Mouse (Mus musculus) limb, embryonic 11.5 days (tissue): ENCODE data around the gene Ddx25. TPM values are rescaled to one million over a fixed set of nuclear protein-coding genes. Genes with fewer than 3 reads are reported as not detected.
A peak's percentile ranks its signal among the peaks of the same experiment; 100 is the strongest.

ENCODE experiments used
- ATAC-seq: fragments of 200-750 bp; cut with Nextera tagmentation; 2 replicates; pipeline ENCODE4 v1.8.0; 2017; ENCODE audit warnings: low read depth; ENCODE audit not compliant: insufficient number of reproducible peaks, low FRiP score, low TSS enrichment
- DNase-seq: peaks from one replicate; pipeline ENCODE4 v3.0.0-alpha.2; 2015; ENCODE audit warnings: low spot score
- H3K27ac ChIP-seq: fragments of 300-500 bp; sonication (generic); replicated peaks from 2 replicates; pipeline ENCODE4 v1.5.1; 2014; ENCODE audit warnings: low read depth, mild to moderate bottlenecking, low read length
- H3K27me3 ChIP-seq: fragments of 300-500 bp; sonication (generic); 2 replicates; pipeline ENCODE4 v1.6.1; 2014; ENCODE audit warnings: mild to moderate bottlenecking, low read length, mixed read lengths; ENCODE audit not compliant: control insufficient read depth, insufficient read depth
- H3K36me3 ChIP-seq: fragments of 300-500 bp; sonication (generic); 2 replicates; pipeline ENCODE4 v1.6.1; 2014; ENCODE audit warnings: mild to moderate bottlenecking, low read length, moderate library complexity, mixed read lengths; ENCODE audit not compliant: control insufficient read depth, insufficient read depth
- H3K4me1 ChIP-seq: fragments of 300-500 bp; sonication (generic); 2 replicates; pipeline ENCODE4 v1.6.1; 2014; ENCODE audit warnings: low read length, mixed read lengths; ENCODE audit not compliant: control insufficient read depth, insufficient read depth
- H3K4me2 ChIP-seq: fragments of 300-500 bp; sonication (generic); 2 replicates; pipeline ENCODE4 v1.6.1; 2014; ENCODE audit warnings: low read depth, mild to moderate bottlenecking, moderate library complexity; ENCODE audit not compliant: severe bottlenecking
- H3K4me3 ChIP-seq: fragments of 300-500 bp; sonication (generic); 2 replicates; pipeline ENCODE4 v1.5.1; 2014; ENCODE audit warnings: low read depth, low read length
- H3K9ac ChIP-seq: fragments of 300-500 bp; sonication (generic); 2 replicates; pipeline ENCODE4 v1.6.1; 2014; ENCODE audit warnings: mild to moderate bottlenecking, low read length
- H3K9me3 ChIP-seq: fragments of 300-500 bp; sonication (generic); 2 replicates; pipeline ENCODE4 v1.6.1; 2016; ENCODE audit warnings: low read length; ENCODE audit not compliant: control insufficient read depth
- whole genome bisulfite sequencing: fragments of 180-500 bp; shearing (Covaris S2); extraction: QIAGEN DNeasy Blood & Tissue Kit; methylation state at CpG from one replicate; pipeline ENCODE4 v1.1.7; 2014; 5-methylcytosine and 5-hydroxymethylcytosine counted together
- polyA plus RNA-seq: library from polyadenylated mRNA; unstranded; fragments of >200 nt; fragmentation: Nextera tagmentation; extraction: Ambion mirVana; gene quantifications from 2 replicates; pipeline ENCODE4 v1.2.1, GENCODE M21; 2014

Ddx25 gene
- polyA plus RNA-seq, 1 experiment from 2014 or later, result 4.6 TPM

- DNase-seq (no peak), ATAC-seq (no peak)
- 81% methylated on average over 6 of the region's 6 CpGs for WGBS
- no peaks in the 10 kb centered on the region for H3K9me3 ChIP-seq
- no peak overlapping the region for H3K4me3 ChIP-seq
- H3K36me3 ChIP-seq, result no peaks in the 10 kb centered on the region
- peaks cover 22% of the 10 kb centered on the region for H3K4me1 ChIP-seq
- H3K27ac ChIP-seq, result no peak overlapping the region
- no peaks in the 10 kb centered on the region for H3K27me3 ChIP-seq
- H3K4me2 ChIP-seq, result no peak overlapping the region
- H3K9ac ChIP-seq, result no peak overlapping the region
These were observed 37.5 kb downstream of the Ddx25 start for GRCm38 (mm10) chr9:35520631-35521348.

GRCm38 (mm10) chr9:35518169-35518568 is 40.2 kb downstream of the Ddx25 start, which contains the start of gene Gm1113:
Gene Gm1113, minus strand, starts transcription at chr9:35518269.
- Histone ChIP-seq H3K27me3 (no peaks in the 10 kb centered on the region), H3K9ac (no peak within 1 kb of the TSS), H3K9me3 (no peaks in the 10 kb centered on the region), H3K36me3 (no peaks in the 10 kb centered on the region), H3K4me2 (no peak within 1 kb of the TSS), H3K27ac (no peak within 1 kb of the TSS), H3K4me1 (peaks cover 8% of the 10 kb centered on the region), H3K4me3 (no peak within 1 kb of the TSS)
- WGBS, result 77% methylated on average over 3 of the region's 3 CpGs
- ATAC-seq (no peak), DNase-seq (no peak)

- Histone ChIP-seq H3K9ac (no peak overlapping the region), H3K36me3 (no peaks in the 10 kb centered on the region), H3K27ac (no peak overlapping the region), H3K27me3 (no peaks in the 10 kb centered on the region), H3K4me1 (peaks cover 3% of the 10 kb centered on the region; the same call in 1 of the 2 replicates), H3K4me2 (no peak overlapping the region), H3K4me3 (no peak overlapping the region), H3K9me3 (no peaks in the 10 kb centered on the region)
- ATAC-seq (no peak), DNase-seq (no peak)
- 93% methylated on average over 16 of the region's 16 CpGs for WGBS
These were observed 41.6 kb downstream of the Ddx25 start for GRCm38 (mm10) chr9:35516711-35517110.

GRCm38 (mm10) chr9:35516182-35516581 is 42.1 kb downstream of the Ddx25 start:
- ATAC-seq (no peak), DNase-seq (no peak)

GRCm38 (mm10) chr9:35513900-35514299 is 44.4 kb downstream of the Ddx25 start:
- Histone ChIP-seq H3K27ac (no peak overlapping the region), H3K27me3 (no peaks in the 10 kb centered on the region), H3K4me2 (no peak overlapping the region), H3K36me3 (no peaks in the 10 kb centered on the region), H3K9me3 (no peaks in the 10 kb centered on the region), H3K9ac (no peak overlapping the region), H3K4me1 (no peaks in the 10 kb centered on the region), H3K4me3 (no peak overlapping the region)
- DNase-seq, result no peak
- 82% methylated on average over 4 of the region's 4 CpGs for WGBS
- no peak for ATAC-seq

More at GRCm38 (mm10) chr9:35516182-35516581, 42.1 kb downstream of the Ddx25 start:
- H3K4me3 ChIP-seq, result no peak overlapping the region
- H3K27ac ChIP-seq, result no peak overlapping the region
- WGBS, result 88% methylated on average over 5 of the region's 5 CpGs
- no peak overlapping the region for H3K9ac ChIP-seq
- H3K36me3 ChIP-seq, result no peaks in the 10 kb centered on the region
- H3K4me1 ChIP-seq, result no peaks in the 10 kb centered on the region; the same call in 1 of the 2 replicates
- H3K27me3 ChIP-seq, result no peaks in the 10 kb centered on the region
- H3K9me3 ChIP-seq, result no peaks in the 10 kb centered on the region
- no peak overlapping the region for H3K4me2 ChIP-seq

GRCm38 (mm10) chr9:35508234-35508633 is 50.1 kb downstream of the Ddx25 start:
- no peak overlapping the region for H3K4me3 ChIP-seq
- no peak overlapping the region for H3K4me2 ChIP-seq
- H3K27me3 ChIP-seq, result no peaks in the 10 kb centered on the region
- no peaks in the 10 kb centered on the region for H3K9me3 ChIP-seq
- H3K36me3 ChIP-seq, result peaks cover 4% of the 10 kb centered on the region
- peaks cover 4% of the 10 kb centered on the region; the same call in 1 of the 2 replicates for H3K4me1 ChIP-seq
- peak; percentile 55 for DNase-seq
- WGBS, result 47% methylated on average over 8 of the region's 8 CpGs
- peak overlapping the region; percentile 38; the same call in 1 of the 2 replicates for H3K27ac ChIP-seq
- ATAC-seq, result peak; percentile 33; the same call in 1 of the 2 replicates
- H3K9ac ChIP-seq, result no peak overlapping the region

GRCm38 (mm10) chr9:35502361-35503000 is 55.8 kb downstream of the Ddx25 start:
- Histone ChIP-seq H3K4me3 (no peak overlapping the region), H3K4me2 (no peak overlapping the region), H3K36me3 (peaks cover 6% of the 10 kb centered on the region), H3K27ac (no peak overlapping the region), H3K9ac (no peak overlapping the region), H3K4me1 (no peaks in the 10 kb centered on the region), H3K27me3 (no peaks in the 10 kb centered on the region), H3K9me3 (no peaks in the 10 kb centered on the region)
- ATAC-seq, result no peak
- DNase-seq, result no peak
- 91% methylated on average over 10 of the region's 10 CpGs for WGBS

GRCm38 (mm10) chr9:35499946-35500345 is 58.4 kb downstream of the Ddx25 start:
- H3K9ac ChIP-seq, result no peak overlapping the region
- H3K36me3 ChIP-seq, result peaks cover 6% of the 10 kb centered on the region
- no peak overlapping the region for H3K4me3 ChIP-seq
- H3K9me3 ChIP-seq, result no peaks in the 10 kb centered on the region
- no peak for ATAC-seq
- H3K4me2 ChIP-seq, result no peak overlapping the region
- no peak for DNase-seq
- WGBS, result 88% methylated on average over 6 of the region's 6 CpGs
- peaks cover 1% of the 10 kb centered on the region; the same call in 1 of the 2 replicates for H3K4me1 ChIP-seq
- H3K27ac ChIP-seq, result no peak overlapping the region
- H3K27me3 ChIP-seq, result no peaks in the 10 kb centered on the region
